Mouse (Mus musculus): ENCODE data around the gene Hoxc13.

The Hoxc13 gene

GRCm38 (mm10) chr15:102965003-102965891, 44.3 kb downstream of the Hoxc13 start:
- Histone ChIP-seq H3K36me3 (ENCODE audit: control insufficient read depth, insufficient read depth, low read length, poor library complexity, severe bottlenecking) (no peaks in the 10 kb centered on the region), H3K27me3 (ENCODE audit: control insufficient read depth, insufficient read depth, low read length, poor library complexity, severe bottlenecking) (peaks cover 7% of the 10 kb centered on the region)
- no peak for DNase-seq (ENCODE audit: low read depth, low spot score)

GRCm38 (mm10) chr15:102965892-102966775, 45.2 kb downstream of the Hoxc13 start:
- Histone ChIP-seq H3K36me3 (ENCODE audit: control insufficient read depth, insufficient read depth, low read length, poor library complexity, severe bottlenecking) (no peaks in the 10 kb centered on the region), H3K27me3 (ENCODE audit: control insufficient read depth, insufficient read depth, low read length, poor library complexity, severe bottlenecking) (peaks cover 7% of the 10 kb centered on the region)
- peak; percentile 78 for DNase-seq (ENCODE audit: low read depth, low spot score)

- no peaks in the 10 kb centered on the region for H3K36me3 ChIP-seq (ENCODE audit: control insufficient read depth, insufficient read depth, low read length, poor library complexity, severe bottlenecking)
- DNase-seq (ENCODE audit: low read depth, low spot score) = no peak
- H3K27me3 ChIP-seq (ENCODE audit: control insufficient read depth, insufficient read depth, low read length, poor library complexity, severe bottlenecking) = peaks cover 7% of the 10 kb centered on the region
Measured at GRCm38 (mm10) chr15:102966776-102967311, 45.9 kb downstream of the Hoxc13 start, which contains the start of gene Hoxc10. Gene Hoxc10 (plus strand): TSS chr15:102966796.

GRCm38 (mm10) chr15:102967312-102967510, 46.3 kb downstream of the Hoxc13 start, which contains the start of gene Hoxc5:
Gene Hoxc5 (plus strand): TSS chr15:102967443.
- peaks cover 7% of the 10 kb centered on the region for H3K27me3 ChIP-seq (ENCODE audit: control insufficient read depth, insufficient read depth, low read length, poor library complexity, severe bottlenecking)
- DNase-seq (ENCODE audit: low read depth, low spot score) = no peak

GRCm38 (mm10) chr15:102967511-102968397, 46.9 kb downstream of the Hoxc13 start:
- no peak for DNase-seq (ENCODE audit: low read depth, low spot score)
- H3K36me3 ChIP-seq (ENCODE audit: control insufficient read depth, insufficient read depth, low read length, poor library complexity, severe bottlenecking) = no peaks in the 10 kb centered on the region
- peaks cover 7% of the 10 kb centered on the region for H3K27me3 ChIP-seq (ENCODE audit: control insufficient read depth, insufficient read depth, low read length, poor library complexity, severe bottlenecking)

More at GRCm38 (mm10) chr15:102967312-102967510, 46.3 kb downstream of the Hoxc13 start, which contains the start of gene Hoxc5:
- H3K36me3 ChIP-seq (ENCODE audit: control insufficient read depth, insufficient read depth, low read length, poor library complexity, severe bottlenecking) = no peaks in the 10 kb centered on the region

- Histone ChIP-seq H3K27me3 (ENCODE audit: control insufficient read depth, insufficient read depth, low read length, poor library complexity, severe bottlenecking) (peaks cover 2% of the 10 kb centered on the region), H3K36me3 (ENCODE audit: control insufficient read depth, insufficient read depth, low read length, poor library complexity, severe bottlenecking) (no peaks in the 10 kb centered on the region)
- DNase-seq (ENCODE audit: low read depth, low spot score) = no peak
Measured at GRCm38 (mm10) chr15:102969296-102969695, 48.4 kb downstream of the Hoxc13 start.

- DNase-seq (ENCODE audit: low read depth, low spot score) = no peak
- H3K36me3 ChIP-seq (ENCODE audit: control insufficient read depth, insufficient read depth, low read length, poor library complexity, severe bottlenecking) = no peaks in the 10 kb centered on the region
- H3K27me3 ChIP-seq (ENCODE audit: control insufficient read depth, insufficient read depth, low read length, poor library complexity, severe bottlenecking) = peaks cover 2% of the 10 kb centered on the region
Measured at GRCm38 (mm10) chr15:102970740-102971139, 49.8 kb downstream of the Hoxc13 start.

- no peaks in the 10 kb centered on the region for H3K36me3 ChIP-seq (ENCODE audit: control insufficient read depth, insufficient read depth, low read length, poor library complexity, severe bottlenecking)
- DNase-seq (ENCODE audit: low read depth, low spot score) = no peak
Measured at GRCm38 (mm10) chr15:102972254-102972653, 51.4 kb downstream of the Hoxc13 start.

GRCm38 (mm10) chr15:102972753-102973152, 51.9 kb downstream of the Hoxc13 start:
- no peaks in the 10 kb centered on the region for H3K36me3 ChIP-seq (ENCODE audit: control insufficient read depth, insufficient read depth, low read length, poor library complexity, severe bottlenecking)
- DNase-seq (ENCODE audit: low read depth, low spot score) = no peak
- no peaks in the 10 kb centered on the region; the same call in 1 of the 2 replicates for H3K27me3 ChIP-seq (ENCODE audit: control insufficient read depth, insufficient read depth, low read length, poor library complexity, severe bottlenecking)

More at GRCm38 (mm10) chr15:102972254-102972653, 51.4 kb downstream of the Hoxc13 start:
- H3K27me3 ChIP-seq (ENCODE audit: control insufficient read depth, insufficient read depth, low read length, poor library complexity, severe bottlenecking) = peaks cover 2% of the 10 kb centered on the region

GRCm38 (mm10) chr15:102975034-102975433, 54.1 kb downstream of the Hoxc13 start:
- DNase-seq (ENCODE audit: low read depth, low spot score) = no peak
- peaks cover 1% of the 10 kb centered on the region for H3K27me3 ChIP-seq (ENCODE audit: control insufficient read depth, insufficient read depth, low read length, poor library complexity, severe bottlenecking)
- no peaks in the 10 kb centered on the region for H3K36me3 ChIP-seq (ENCODE audit: control insufficient read depth, insufficient read depth, low read length, poor library complexity, severe bottlenecking)

GRCm38 (mm10) chr15:102975688-102976111, 54.8 kb downstream of the Hoxc13 start:
- peaks cover 2% of the 10 kb centered on the region for H3K27me3 ChIP-seq (ENCODE audit: control insufficient read depth, insufficient read depth, low read length, poor library complexity, severe bottlenecking)
- DNase-seq (ENCODE audit: low read depth, low spot score) = no peak
- H3K36me3 ChIP-seq (ENCODE audit: control insufficient read depth, insufficient read depth, low read length, poor library complexity, severe bottlenecking) = no peaks in the 10 kb centered on the region

- no peaks in the 10 kb centered on the region for H3K36me3 ChIP-seq (ENCODE audit: control insufficient read depth, insufficient read depth, low read length, poor library complexity, severe bottlenecking)
- DNase-seq (ENCODE audit: low read depth, low spot score) = no peak
- H3K27me3 ChIP-seq (ENCODE audit: control insufficient read depth, insufficient read depth, low read length, poor library complexity, severe bottlenecking) = peaks cover 2% of the 10 kb centered on the region
Measured at GRCm38 (mm10) chr15:102976171-102976570, 55.3 kb downstream of the Hoxc13 start, which contains the start of gene Hoxc9. Gene Hoxc9 (plus strand): TSS chr15:102976439.

- DNase-seq (ENCODE audit: low read depth, low spot score) = no peak
- Histone ChIP-seq H3K36me3 (ENCODE audit: control insufficient read depth, insufficient read depth, low read length, poor library complexity, severe bottlenecking) (no peaks in the 10 kb centered on the region), H3K27me3 (ENCODE audit: control insufficient read depth, insufficient read depth, low read length, poor library complexity, severe bottlenecking) (peaks cover 2% of the 10 kb centered on the region)
Measured at GRCm38 (mm10) chr15:102976631-102977422, 55.9 kb downstream of the Hoxc13 start.

Data from splenic B cell, adult 2 months (primary cell).